Mouse (Mus musculus) hindlimb bud, embryonic 11.5 days (tissue): ENCODE data around the gene Ssmem1.

Experiments
- DNase-seq: peaks from one replicate; pipeline ENCODE4 v3.0.0-alpha.2; 2012; ENCODE audit warnings: low read depth, low spot score; ENCODE audit errors: extremely low spot score

The Ssmem1 gene

GRCm38 (mm10) chr6:30552628-30553027 lies 43.0 kb downstream of the Ssmem1 start:
- DNase-seq: no peak

GRCm38 (mm10) chr6:30553381-30554010 lies 43.8 kb downstream of the Ssmem1 start:
- DNase-seq: no peak

GRCm38 (mm10) chr6:30554092-30554491 lies 44.4 kb downstream of the Ssmem1 start:
- no peak for DNase-seq

GRCm38 (mm10) chr6:30554621-30555170 lies 45.0 kb downstream of the Ssmem1 start:
- no peak for DNase-seq

GRCm38 (mm10) chr6:30556080-30556479 lies 46.4 kb downstream of the Ssmem1 start:
- no peak for DNase-seq

- no peak for DNase-seq
These were observed 50.1 kb downstream of the Ssmem1 start for GRCm38 (mm10) chr6:30559726-30560125.

GRCm38 (mm10) chr6:30562132-30562531 lies 52.5 kb downstream of the Ssmem1 start:
- DNase-seq: no peak

- DNase-seq: no peak
These were observed 53.9 kb downstream of the Ssmem1 start for GRCm38 (mm10) chr6:30563575-30563974.

GRCm38 (mm10) chr6:30564051-30564450 lies 54.4 kb downstream of the Ssmem1 start:
- DNase-seq: no peak

- no peak for DNase-seq
These were observed 58.4 kb downstream of the Ssmem1 start, which contains the start of gene Cpa4 for GRCm38 (mm10) chr6:30568069-30568468. Cpa4 (plus strand) TSS chr6:30568369.

GRCm38 (mm10) chr6:30569331-30569730 lies 59.7 kb downstream of the Ssmem1 start:
- DNase-seq: no peak
